Mouse (Mus musculus) forebrain, embryonic 10.5 days (tissue): ENCODE data around the gene Med13. TPM values are rescaled to one million over a fixed set of nuclear protein-coding genes. Genes with fewer than 3 reads are reported as not detected.

Experiments
- DNase-seq: peaks from one replicate; pipeline ENCODE4 v3.0.0-alpha.2; 2017; ENCODE audit warnings: low spot score; ENCODE audit errors: extremely low spot score
- H3K27ac ChIP-seq: fragments of 300-500 bp; sonication (generic); 2 replicates; pipeline ENCODE4 v1.5.1; 2016; ENCODE audit warnings: mild to moderate bottlenecking
- H3K27me3 ChIP-seq: fragments of 300-500 bp; sonication (generic); 2 replicates; pipeline ENCODE4 v1.6.1; 2016; ENCODE audit warnings: mild to moderate bottlenecking; ENCODE audit not compliant: poor library complexity, severe bottlenecking
- H3K36me3 ChIP-seq: fragments of 300-500 bp; sonication (generic); replicated peaks from 2 replicates; pipeline ENCODE4 v1.6.1; 2016; ENCODE audit warnings: mild to moderate bottlenecking, moderate library complexity
- H3K4me1 ChIP-seq: fragments of 300-500 bp; sonication (generic); 2 replicates; pipeline ENCODE4 v1.6.1; 2016
- H3K4me3 ChIP-seq: fragments of 300-500 bp; sonication (generic); 2 replicates; pipeline ENCODE4 v1.5.1; 2016; ENCODE audit warnings: mild to moderate bottlenecking, moderate library complexity
- H3K9me3 ChIP-seq: fragments of 300-500 bp; sonication (generic); 2 replicates; pipeline ENCODE4 v1.6.1; 2016; ENCODE audit warnings: mild to moderate bottlenecking, moderate library complexity
- WGBS: fragments of 180-500 bp; shearing (Covaris S2); methylation state at CpG from one replicate; pipeline ENCODE4 v1.1.7; 2016; 5-methylcytosine and 5-hydroxymethylcytosine counted together
- polyA plus RNA-seq: library from polyadenylated mRNA; unstranded; fragments of >200 nt; fragmentation: Nextera tagmentation; extraction: Ambion mirVana; gene quantifications from 2 replicates; pipeline ENCODE4 v1.2.1, GENCODE M21; 2016

Gene Med13
- polyA plus RNA-seq: 6.6 and 7.5 TPM in 2 replicates

DNA sequence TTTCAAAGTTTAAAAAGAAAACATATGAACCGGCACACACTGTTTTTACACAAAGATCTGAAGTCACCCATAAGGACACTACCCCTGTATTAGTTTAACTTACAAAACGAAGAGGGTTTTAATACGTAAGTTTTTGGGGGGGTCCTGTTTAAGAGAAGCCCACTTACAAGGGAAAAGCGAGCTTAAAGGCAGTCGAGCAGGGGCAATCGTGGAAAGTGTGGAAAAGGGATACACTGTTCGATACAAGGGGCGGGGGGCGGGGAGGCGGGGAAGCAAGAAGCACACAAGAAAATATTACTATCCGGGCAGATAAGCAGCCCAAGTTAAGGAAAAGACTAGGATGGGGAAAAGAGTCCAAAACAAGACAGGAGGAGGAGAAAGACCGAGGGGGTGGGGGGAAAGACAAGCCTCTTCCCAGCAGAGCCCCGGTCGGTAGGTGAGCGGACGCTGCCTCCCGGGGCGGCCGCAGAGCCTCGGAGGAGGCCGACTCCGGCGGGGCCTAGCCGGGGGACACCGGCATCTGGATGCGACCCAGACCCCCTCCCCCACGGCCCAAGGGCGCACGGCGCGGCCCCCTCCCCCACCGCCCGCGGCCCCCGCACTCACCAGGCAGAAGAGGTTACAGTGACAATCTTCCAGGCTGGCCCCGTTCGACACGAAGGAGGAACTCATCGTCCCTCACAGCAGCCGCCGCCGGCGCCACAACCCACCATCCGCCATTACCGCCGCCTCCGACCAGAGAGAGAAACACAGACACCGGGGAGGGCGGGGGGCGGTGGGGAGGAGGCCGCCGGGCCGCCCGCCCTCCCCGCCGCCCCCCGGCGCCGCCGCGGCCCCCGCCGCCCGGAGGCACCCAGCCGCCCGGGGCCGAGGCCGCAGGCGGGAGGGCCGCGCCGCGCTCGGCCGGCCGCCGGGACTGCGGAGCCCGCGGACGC is at the start of gene Med13:
Gene Med13 (minus strand): TSS at position 749 of the 935 bp plus-strand sequence.
- Histone ChIP-seq H3K9me3 (no peaks in the 10 kb centered on the region), H3K4me1 (peaks cover 32% of the 10 kb centered on the region), H3K27ac (peak within 1 kb of the TSS; percentile 98), H3K36me3 (peaks cover 28% of the 10 kb centered on the region), H3K4me3 (peak within 1 kb of the TSS; percentile 95), H3K27me3 (0 out of 2 replicates have a peak, but pooled peaks cover 6% of the 10 kb centered on the region)
- WGBS: 2% methylated on average over 81 of the region's 81 CpGs
- DNase-seq: peak; percentile 64

- no peak overlapping the region for H3K4me3 ChIP-seq
- no peaks in the 10 kb centered on the region for H3K36me3 ChIP-seq
- no peak overlapping the region for H3K27ac ChIP-seq
- WGBS: 87% methylated on average over 4 of the region's 4 CpGs
- H3K9me3 ChIP-seq: no peaks in the 10 kb centered on the region
- no peak for DNase-seq
- H3K27me3 ChIP-seq: no peaks in the 10 kb centered on the region
- H3K4me1 ChIP-seq: peaks cover 6% of the 10 kb centered on the region
These were observed 47.2 kb upstream of the Med13 start for GRCm38 (mm10) chr11:86404590-86404989.

- no peaks in the 10 kb centered on the region; the same call in 1 of the 2 replicates for H3K4me1 ChIP-seq
- no peaks in the 10 kb centered on the region for H3K36me3 ChIP-seq
- DNase-seq: no peak
- no peak overlapping the region for H3K27ac ChIP-seq
- 77% methylated on average over 2 of the region's 2 CpGs for whole genome bisulfite sequencing
- H3K27me3 ChIP-seq: no peaks in the 10 kb centered on the region
- no peak overlapping the region for H3K4me3 ChIP-seq
- no peaks in the 10 kb centered on the region for H3K9me3 ChIP-seq
These were observed 46.4 kb upstream of the Med13 start for GRCm38 (mm10) chr11:86403845-86404244.

- no peak for DNase-seq
- Histone ChIP-seq H3K27ac (no peak overlapping the region), H3K36me3 (no peaks in the 10 kb centered on the region), H3K4me1 (peaks cover 16% of the 10 kb centered on the region), H3K4me3 (no peak overlapping the region), H3K27me3 (no peaks in the 10 kb centered on the region), H3K9me3 (no peaks in the 10 kb centered on the region)
- WGBS: 90% methylated on average over 9 of the region's 9 CpGs
These were observed 42.1 kb upstream of the Med13 start for GRCm38 (mm10) chr11:86399241-86400107.

DNA sequence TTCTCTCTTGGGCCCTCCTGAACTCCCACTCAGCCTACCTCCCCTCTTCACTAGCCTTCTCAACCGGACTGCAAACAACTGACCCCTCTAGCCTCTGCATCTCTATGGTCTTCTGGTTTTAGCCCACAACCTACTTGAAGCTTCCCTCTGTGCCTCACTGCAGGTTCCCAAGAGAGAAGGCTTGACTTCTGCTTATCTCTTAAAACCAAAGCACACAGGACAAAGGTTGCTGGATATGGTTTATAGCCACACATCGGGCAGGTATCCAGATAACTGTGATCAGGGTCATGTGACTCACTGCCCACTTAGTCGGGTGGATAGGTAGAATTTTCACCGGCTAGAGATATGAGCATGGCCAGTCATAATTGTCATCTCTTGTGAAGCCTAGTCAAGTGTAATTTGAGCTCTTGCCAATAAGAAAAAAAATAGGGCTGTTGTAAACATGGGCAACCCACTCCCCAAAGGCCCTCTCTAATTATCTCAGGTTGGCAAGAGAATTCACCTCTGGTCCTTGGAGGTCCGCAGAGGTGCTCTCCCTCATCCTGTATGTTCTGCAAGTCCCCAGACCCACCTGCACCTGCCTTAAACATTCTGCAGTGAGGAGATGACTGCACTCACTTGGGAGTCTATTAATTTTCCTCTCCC is 39.7 kb upstream of the Med13 start:
- Histone ChIP-seq H3K27me3 (no peaks in the 10 kb centered on the region), H3K9me3 (no peaks in the 10 kb centered on the region), H3K36me3 (no peaks in the 10 kb centered on the region), H3K27ac (no peak overlapping the region), H3K4me3 (no peak overlapping the region), H3K4me1 (peaks cover 16% of the 10 kb centered on the region)
- no peak for DNase-seq
- 82% methylated on average over 5 of the region's 5 CpGs for whole genome bisulfite sequencing

GRCm38 (mm10) chr11:86396518-86396917 is 39.1 kb upstream of the Med13 start:
- no peak for DNase-seq
- Histone ChIP-seq H3K4me1 (peaks cover 16% of the 10 kb centered on the region), H3K4me3 (no peak overlapping the region), H3K9me3 (no peaks in the 10 kb centered on the region), H3K36me3 (no peaks in the 10 kb centered on the region), H3K27ac (no peak overlapping the region), H3K27me3 (no peaks in the 10 kb centered on the region)
- WGBS: 58% methylated on average over 2 of the region's 2 CpGs

DNA sequence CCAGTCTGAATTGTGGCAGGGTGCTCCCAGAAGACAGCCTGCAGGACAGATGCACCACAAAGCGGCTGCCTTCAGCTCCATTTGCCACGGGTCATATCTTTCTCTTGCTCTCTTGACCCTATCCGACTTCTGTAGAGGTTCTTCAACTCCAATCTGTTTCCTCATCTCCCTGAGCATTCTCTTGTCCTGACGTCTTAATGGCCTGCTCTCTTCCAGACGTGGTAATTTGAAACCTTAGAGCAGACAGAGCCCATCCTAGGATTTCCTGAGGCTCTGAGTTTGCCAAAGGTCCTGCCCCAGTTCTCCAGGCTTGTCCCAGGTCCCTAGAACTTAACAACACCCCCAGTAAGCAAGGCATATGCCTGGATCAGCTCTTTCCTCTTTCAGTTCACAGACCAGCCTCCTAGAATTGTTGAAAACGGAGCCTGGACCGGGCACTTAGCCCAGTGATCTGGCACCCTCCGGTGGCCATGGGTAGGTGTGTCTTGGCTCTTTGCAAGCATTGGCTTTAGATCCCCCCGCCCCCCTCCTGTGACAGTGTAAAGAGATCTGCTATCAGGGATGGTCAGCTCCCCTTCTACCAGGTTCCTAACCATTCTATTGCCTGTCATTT is 38.2 kb upstream of the Med13 start:
- 10% methylated on average over 9 of the region's 9 CpGs for WGBS
- peak; percentile 23 for DNase-seq
- Histone ChIP-seq H3K27ac (0 out of 2 replicates have a peak overlapping the region, but pooled peaks have one; percentile 56), H3K27me3 (no peaks in the 10 kb centered on the region), H3K36me3 (no peaks in the 10 kb centered on the region), H3K4me1 (peaks cover 16% of the 10 kb centered on the region), H3K4me3 (no peak overlapping the region), H3K9me3 (no peaks in the 10 kb centered on the region)

DNA sequence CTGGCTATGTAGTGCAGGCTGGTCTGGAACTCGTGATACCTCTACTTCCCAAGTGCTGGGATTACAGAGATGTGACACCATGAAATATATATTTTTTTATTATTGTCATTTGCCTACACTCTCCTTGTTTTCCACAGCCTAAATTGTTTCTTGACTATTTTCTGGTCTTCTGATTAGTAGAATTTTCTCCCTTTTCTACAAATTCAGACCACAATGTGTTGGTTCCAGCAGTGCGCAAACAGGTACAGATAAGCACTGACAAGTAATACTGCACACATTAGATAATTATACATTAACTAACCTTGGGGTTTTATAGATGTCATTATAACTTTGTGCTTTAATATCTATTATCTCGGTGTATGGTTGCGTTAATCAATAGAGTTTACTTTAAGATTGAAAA is 37.7 kb upstream of the Med13 start:
- DNase-seq: no peak
- H3K4me1 ChIP-seq: peaks cover 16% of the 10 kb centered on the region
- H3K27me3 ChIP-seq: no peaks in the 10 kb centered on the region
- H3K36me3 ChIP-seq: no peaks in the 10 kb centered on the region
- no peak overlapping the region for H3K27ac ChIP-seq
- no peak overlapping the region for H3K4me3 ChIP-seq
- H3K9me3 ChIP-seq: no peaks in the 10 kb centered on the region
- WGBS: 91% methylated on average over 4 of the region's 4 CpGs

DNA sequence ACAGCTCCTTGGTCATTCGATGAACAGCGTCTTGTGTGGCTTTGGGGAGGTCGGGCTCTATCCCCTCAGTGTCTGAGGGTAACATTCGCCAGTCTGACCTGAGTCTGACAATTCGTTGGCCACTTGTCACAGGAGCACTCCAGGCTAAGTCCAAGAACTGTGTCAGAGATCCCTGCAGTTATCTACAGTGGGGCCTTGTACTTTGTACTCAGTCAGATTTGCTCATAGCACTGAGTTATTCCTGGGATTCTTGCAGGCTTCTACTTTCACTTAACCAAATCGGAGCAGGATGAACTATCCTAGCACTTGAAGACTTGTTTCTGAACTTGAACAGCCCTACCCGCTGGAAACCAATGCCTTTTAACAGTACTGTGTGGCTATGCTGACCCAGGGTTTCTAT is 34.3 kb upstream of the Med13 start:
- DNase-seq: no peak

GRCm38 (mm10) chr11:86390308-86390707 is 32.9 kb upstream of the Med13 start:
- H3K27ac ChIP-seq: no peak overlapping the region
- H3K4me3 ChIP-seq: no peak overlapping the region
- peaks cover under 1% of the 10 kb centered on the region for H3K4me1 ChIP-seq
- no peaks in the 10 kb centered on the region for H3K9me3 ChIP-seq
- no peak for DNase-seq
- WGBS: 70% methylated on average over 1 of the region's 1 CpGs
- no peaks in the 10 kb centered on the region for H3K27me3 ChIP-seq
- no peaks in the 10 kb centered on the region for H3K36me3 ChIP-seq

More for the DNA sequence above, 34.3 kb upstream of the Med13 start:
- H3K9me3 ChIP-seq: no peaks in the 10 kb centered on the region
- H3K27ac ChIP-seq: no peak overlapping the region
- no peak overlapping the region for H3K4me3 ChIP-seq
- peaks cover 13% of the 10 kb centered on the region for H3K4me1 ChIP-seq
- no peaks in the 10 kb centered on the region for H3K27me3 ChIP-seq
- H3K36me3 ChIP-seq: no peaks in the 10 kb centered on the region
- WGBS: 88% methylated on average over 7 of the region's 7 CpGs

DNA sequence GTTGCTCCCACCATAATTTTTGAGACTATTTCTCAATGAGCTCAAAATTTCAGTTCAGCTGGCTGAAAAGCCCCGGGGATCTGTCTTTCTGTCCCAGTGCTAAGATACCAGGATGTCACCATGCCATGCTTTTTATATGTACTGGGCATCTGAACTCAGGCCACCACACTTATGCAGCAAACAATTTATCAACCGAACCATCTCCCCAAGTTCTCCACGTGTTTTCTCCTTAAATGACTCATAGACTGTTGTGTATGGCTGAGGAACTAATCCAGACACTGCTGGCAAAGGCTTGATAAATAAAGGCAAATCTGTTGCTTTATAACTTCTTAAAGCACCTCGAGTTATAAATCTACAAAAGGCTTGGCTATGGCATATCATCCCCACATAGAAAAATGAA is 32.1 kb upstream of the Med13 start:
- H3K4me3 ChIP-seq: no peak overlapping the region
- no peaks in the 10 kb centered on the region for H3K27me3 ChIP-seq
- no peak for DNase-seq
- WGBS: 84% methylated on average over 4 of the region's 4 CpGs
- no peaks in the 10 kb centered on the region for H3K9me3 ChIP-seq
- no peak overlapping the region for H3K27ac ChIP-seq
- H3K4me1 ChIP-seq: no peaks in the 10 kb centered on the region
- H3K36me3 ChIP-seq: no peaks in the 10 kb centered on the region

- no peaks in the 10 kb centered on the region for H3K36me3 ChIP-seq
- WGBS: 87% methylated on average over 13 of the region's 13 CpGs
- no peaks in the 10 kb centered on the region for H3K9me3 ChIP-seq
- no peaks in the 10 kb centered on the region for H3K4me1 ChIP-seq
- no peak overlapping the region for H3K4me3 ChIP-seq
- no peak overlapping the region for H3K27ac ChIP-seq
- no peak for DNase-seq
- H3K27me3 ChIP-seq: no peaks in the 10 kb centered on the region
These were observed 31.5 kb upstream of the Med13 start for GRCm38 (mm10) chr11:86388821-86389480.
